Mouse (Mus musculus) cortical plate, adult 2 months (tissue): Measurements from ENCODE around the gene Fgfr2.

Source experiments
- CTCF ChIP-seq: fragments of 200-500 bp; IDR thresholded peaks from 2 replicates; pipeline ENCODE4 v1.5.1; 2011; ENCODE audit warnings: mild to moderate bottlenecking, control low read depth, low read length; ENCODE audit not compliant: insufficient read depth; ENCODE audit errors: extremely low read depth
- POLR2A ChIP-seq: fragments of 200-500 bp; IDR thresholded peaks from 2 replicates; pipeline ENCODE4 v1.6.1; 2011; ENCODE audit warnings: mild to moderate bottlenecking, low read length, control low read depth; ENCODE audit not compliant: insufficient read depth; ENCODE audit errors: extremely low read depth

GRCm38 (mm10) chr7:132393582-132394175 is 729.5 kb downstream of the Fgfr2 start:
- TF ChIP-seq CTCF (no peak), POLR2A (no peak)
